Mouse (Mus musculus): ENCODE results near the gene Prkca. TPM values are rescaled to one million over a fixed set of nuclear protein-coding genes. Genes with fewer than 3 reads are reported as not detected.

Prkca gene
- total and polyA plus RNA-seq, 2 experiments from 2014 or later: 7.9 to 32.0 TPM

- TF ChIP-seq CTCF (IDR thresholded peaks at IDR 0.05): no peak
- Histone ChIP-seq H3K36me3 (ENCODE audit: insufficient read depth, low read length) (no peaks in the 10 kb centered on the region), H3K4me3 (ENCODE audit: low read depth, low read length) (no peak overlapping the region), H3K27me3 (ENCODE audit: insufficient read depth, low read length) (no peaks in the 10 kb centered on the region), H3K9me3 (ENCODE audit: low read length) (no peaks in the 10 kb centered on the region), H3K4me2 (ENCODE audit: low read depth, low read length, poor library complexity, severe bottlenecking) (no peak overlapping the region), H3K4me1 (ENCODE audit: insufficient read depth, low read length) (peaks cover 4% of the 10 kb centered on the region), H3K9ac (replicated peaks; ENCODE audit: low read length, poor library complexity, severe bottlenecking) (no peak overlapping the region), H3K27ac (ENCODE audit: low read depth, low read length) (no peak overlapping the region)
- no peak for ATAC-seq (ENCODE audit: low FRiP score)
- WGBS: 75% methylated on average over 5 of the region's 5 CpGs
- DNase-seq (ENCODE audit: low spot score): no peak
Measured at GRCm38 (mm10) chr11:108176715-108177114, 167.0 kb downstream of the Prkca start.

GRCm38 (mm10) chr11:108171917-108172316 lies 171.8 kb downstream of the Prkca start:
- Histone ChIP-seq H3K4me3 (ENCODE audit: low read depth, low read length) (no peak overlapping the region), H3K9me3 (ENCODE audit: low read length) (no peaks in the 10 kb centered on the region), H3K36me3 (ENCODE audit: insufficient read depth, low read length) (no peaks in the 10 kb centered on the region), H3K4me2 (ENCODE audit: low read depth, low read length, poor library complexity, severe bottlenecking) (no peak overlapping the region), H3K27me3 (ENCODE audit: insufficient read depth, low read length) (no peaks in the 10 kb centered on the region), H3K9ac (replicated peaks; ENCODE audit: low read length, poor library complexity, severe bottlenecking) (no peak overlapping the region), H3K27ac (ENCODE audit: low read depth, low read length) (peak overlapping the region; percentile 26; the same call in 1 of the 2 replicates), H3K4me1 (ENCODE audit: insufficient read depth, low read length) (peaks cover 7% of the 10 kb centered on the region)
- DNase-seq (ENCODE audit: low spot score): peak; percentile 76
- TF ChIP-seq CTCF (IDR thresholded peaks at IDR 0.05): no peak
- peak; percentile 70 for ATAC-seq (ENCODE audit: low FRiP score)
- 39% methylated on average over 5 of the region's 5 CpGs for WGBS

GRCm38 (mm10) chr11:108171260-108171659 lies 172.5 kb downstream of the Prkca start:
- 94% methylated on average over 6 of the region's 6 CpGs for WGBS
- DNase-seq (ENCODE audit: low spot score) (no peak), ATAC-seq (ENCODE audit: low FRiP score) (no peak)
- no peaks in the 10 kb centered on the region for H3K27me3 ChIP-seq (ENCODE audit: insufficient read depth, low read length)
- H3K4me2 ChIP-seq (ENCODE audit: low read depth, low read length, poor library complexity, severe bottlenecking): no peak overlapping the region
- H3K27ac ChIP-seq (ENCODE audit: low read depth, low read length): no peak overlapping the region
- H3K4me3 ChIP-seq (ENCODE audit: low read depth, low read length): no peak overlapping the region
- no peak for TF ChIP-seq CTCF (IDR thresholded peaks at IDR 0.05)
- H3K9ac ChIP-seq (replicated peaks; ENCODE audit: low read length, poor library complexity, severe bottlenecking): no peak overlapping the region
- H3K36me3 ChIP-seq (ENCODE audit: insufficient read depth, low read length): no peaks in the 10 kb centered on the region
- no peaks in the 10 kb centered on the region for H3K9me3 ChIP-seq (ENCODE audit: low read length)
- peaks cover 7% of the 10 kb centered on the region for H3K4me1 ChIP-seq (ENCODE audit: insufficient read depth, low read length)

GRCm38 (mm10) chr11:108170107-108170506 lies 173.6 kb downstream of the Prkca start:
- WGBS: 84% methylated on average over 3 of the region's 3 CpGs
- H3K4me1 ChIP-seq (ENCODE audit: insufficient read depth, low read length): peaks cover 7% of the 10 kb centered on the region
- no peaks in the 10 kb centered on the region for H3K27me3 ChIP-seq (ENCODE audit: insufficient read depth, low read length)
- no peaks in the 10 kb centered on the region for H3K9me3 ChIP-seq (ENCODE audit: low read length)
- no peak for DNase-seq (ENCODE audit: low spot score)
- H3K4me3 ChIP-seq (ENCODE audit: low read depth, low read length): no peak overlapping the region
- ATAC-seq (ENCODE audit: low FRiP score): no peak
- H3K9ac ChIP-seq (replicated peaks; ENCODE audit: low read length, poor library complexity, severe bottlenecking): no peak overlapping the region
- H3K27ac ChIP-seq (ENCODE audit: low read depth, low read length): no peak overlapping the region
- no peaks in the 10 kb centered on the region for H3K36me3 ChIP-seq (ENCODE audit: insufficient read depth, low read length)
- no peak overlapping the region for H3K4me2 ChIP-seq (ENCODE audit: low read depth, low read length, poor library complexity, severe bottlenecking)
- no peak for TF ChIP-seq CTCF (IDR thresholded peaks at IDR 0.05)

GRCm38 (mm10) chr11:108165725-108166124 lies 178.0 kb downstream of the Prkca start:
- ATAC-seq (ENCODE audit: low FRiP score) (no peak), DNase-seq (ENCODE audit: low spot score) (no peak)
- Histone ChIP-seq H3K9me3 (ENCODE audit: low read length) (no peaks in the 10 kb centered on the region), H3K9ac (replicated peaks; ENCODE audit: low read length, poor library complexity, severe bottlenecking) (no peak overlapping the region), H3K4me1 (ENCODE audit: insufficient read depth, low read length) (no peaks in the 10 kb centered on the region; the same call in 1 of the 2 replicates), H3K27ac (ENCODE audit: low read depth, low read length) (no peak overlapping the region), H3K4me2 (ENCODE audit: low read depth, low read length, poor library complexity, severe bottlenecking) (no peak overlapping the region), H3K36me3 (ENCODE audit: insufficient read depth, low read length) (no peaks in the 10 kb centered on the region), H3K27me3 (ENCODE audit: insufficient read depth, low read length) (no peaks in the 10 kb centered on the region), H3K4me3 (ENCODE audit: low read depth, low read length) (no peak overlapping the region)
- TF ChIP-seq CTCF (IDR thresholded peaks at IDR 0.05): no peak
- 58% methylated on average over 9 of the region's 9 CpGs for WGBS

- WGBS: 57% methylated on average over 1 of the region's 1 CpGs
Measured at GRCm38 (mm10) chr11:108162639-108163038, 181.1 kb downstream of the Prkca start.

More at GRCm38 (mm10) chr11:108162639-108163038, 181.1 kb downstream of the Prkca start:
- Histone ChIP-seq H3K36me3 (ENCODE audit: insufficient read depth, low read length) (no peaks in the 10 kb centered on the region), H3K4me1 (ENCODE audit: insufficient read depth, low read length) (no peaks in the 10 kb centered on the region; the same call in 1 of the 2 replicates), H3K4me3 (ENCODE audit: low read depth, low read length) (no peak overlapping the region), H3K27me3 (ENCODE audit: insufficient read depth, low read length) (no peaks in the 10 kb centered on the region), H3K27ac (ENCODE audit: low read depth, low read length) (peak overlapping the region; percentile 32), H3K9me3 (ENCODE audit: low read length) (no peaks in the 10 kb centered on the region), H3K9ac (replicated peaks; ENCODE audit: low read length, poor library complexity, severe bottlenecking) (no peak overlapping the region), H3K4me2 (ENCODE audit: low read depth, low read length, poor library complexity, severe bottlenecking) (no peak overlapping the region)
- no peak for ATAC-seq (ENCODE audit: low FRiP score)
- DNase-seq (ENCODE audit: low spot score): no peak
- no peak for TF ChIP-seq CTCF (IDR thresholded peaks at IDR 0.05)
